Mouse (Mus musculus) midbrain, embryonic 16.5 days (tissue): ENCODE results near the gene Pisd. TPM values are rescaled to one million over a fixed set of nuclear protein-coding genes. Genes with fewer than 3 reads are reported as not detected.

Experiments used
- ATAC-seq: fragments of 200-750 bp; cut with Nextera tagmentation; 2 replicates; pipeline ENCODE4 v1.8.0; 2017; ENCODE audit warnings: moderate TSS enrichment
- H3K27ac ChIP-seq: fragments of 300-500 bp; sonication (generic); 2 replicates; pipeline ENCODE4 v1.5.1; 2014; ENCODE audit warnings: mild to moderate bottlenecking, low read length, mixed read lengths
- H3K27me3 ChIP-seq: fragments of 300-500 bp; sonication (generic); 2 replicates; pipeline ENCODE4 v1.6.1; 2014; ENCODE audit warnings: low read depth, low read length, mixed read lengths; ENCODE audit not compliant: control insufficient read depth, insufficient read depth
- H3K36me3 ChIP-seq: fragments of 300-500 bp; sonication (generic); 2 replicates; pipeline ENCODE4 v1.6.1; 2014; ENCODE audit warnings: mild to moderate bottlenecking, low read length, moderate library complexity, mixed read lengths; ENCODE audit not compliant: control insufficient read depth, insufficient read depth
- H3K4me1 ChIP-seq: fragments of 300-500 bp; sonication (generic); 2 replicates; pipeline ENCODE4 v1.6.1; 2014; ENCODE audit warnings: mild to moderate bottlenecking, low read length, mixed read lengths; ENCODE audit not compliant: control insufficient read depth, insufficient read depth
- H3K4me2 ChIP-seq: fragments of 300-500 bp; sonication (generic); 2 replicates; pipeline ENCODE4 v1.6.1; 2014; ENCODE audit warnings: mild to moderate bottlenecking, low read length, mixed read lengths
- H3K4me3 ChIP-seq: fragments of 300-500 bp; sonication (generic); 2 replicates; pipeline ENCODE4 v1.5.1; 2014; ENCODE audit warnings: low read depth, mild to moderate bottlenecking, low read length, moderate library complexity, mixed read lengths
- H3K9ac ChIP-seq: fragments of 300-500 bp; sonication (generic); 2 replicates; pipeline ENCODE4 v1.6.1; 2014; ENCODE audit warnings: low read depth, low read length, mixed read lengths
- H3K9me3 ChIP-seq: fragments of 300-500 bp; sonication (generic); replicated peaks from 2 replicates; pipeline ENCODE4 v1.6.1; 2014; ENCODE audit warnings: mild to moderate bottlenecking, low read length, mixed read lengths; ENCODE audit not compliant: control insufficient read depth, poor library complexity, severe bottlenecking
- WGBS: fragments of 180-500 bp; shearing (Covaris S2); extraction: QIAGEN DNeasy Blood & Tissue Kit; methylation state at CpG from one replicate; pipeline ENCODE4 v1.1.7; 2014; 5-methylcytosine and 5-hydroxymethylcytosine counted together
- polyA plus RNA-seq: library from polyadenylated mRNA; unstranded; fragments of >200 nt; fragmentation: Nextera tagmentation; extraction: Ambion mirVana; gene quantifications from 2 replicates; pipeline ENCODE4 v1.2.1, GENCODE M21; 2015

Pisd gene
- polyA plus RNA-seq, 1 experiment from 2014 or later: 109 TPM

DNA sequence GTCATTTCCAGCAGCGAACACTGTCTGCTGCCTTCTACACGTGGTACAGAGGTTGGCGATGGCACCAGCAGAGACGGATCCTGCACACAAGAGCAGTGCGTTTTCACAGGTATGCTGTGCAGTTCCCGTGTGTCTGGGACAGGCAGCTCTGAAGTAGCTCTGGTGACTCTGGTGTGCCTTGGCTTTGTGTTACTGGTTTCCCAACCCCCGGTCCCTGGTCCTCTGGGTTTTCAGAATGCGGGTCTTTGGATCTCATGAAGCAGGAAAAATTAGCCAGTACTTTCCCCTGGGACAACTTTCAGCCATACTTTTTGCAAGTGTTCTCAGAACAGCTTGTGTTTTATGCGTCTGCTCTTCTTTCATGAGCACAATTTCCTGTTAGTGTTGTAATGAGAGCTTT, 65.0 kb downstream of the Pisd start:
- no peak overlapping the region for H3K4me2 ChIP-seq
- no peak for ATAC-seq
- no peaks in the 10 kb centered on the region for H3K27me3 ChIP-seq
- H3K27ac ChIP-seq: no peak overlapping the region
- H3K9ac ChIP-seq: no peak overlapping the region
- WGBS: 91% methylated on average over 9 of the region's 9 CpGs
- no peak overlapping the region for H3K4me3 ChIP-seq
- H3K36me3 ChIP-seq: no peaks in the 10 kb centered on the region
- H3K4me1 ChIP-seq: no peaks in the 10 kb centered on the region
- no peaks in the 10 kb centered on the region for H3K9me3 ChIP-seq

DNA sequence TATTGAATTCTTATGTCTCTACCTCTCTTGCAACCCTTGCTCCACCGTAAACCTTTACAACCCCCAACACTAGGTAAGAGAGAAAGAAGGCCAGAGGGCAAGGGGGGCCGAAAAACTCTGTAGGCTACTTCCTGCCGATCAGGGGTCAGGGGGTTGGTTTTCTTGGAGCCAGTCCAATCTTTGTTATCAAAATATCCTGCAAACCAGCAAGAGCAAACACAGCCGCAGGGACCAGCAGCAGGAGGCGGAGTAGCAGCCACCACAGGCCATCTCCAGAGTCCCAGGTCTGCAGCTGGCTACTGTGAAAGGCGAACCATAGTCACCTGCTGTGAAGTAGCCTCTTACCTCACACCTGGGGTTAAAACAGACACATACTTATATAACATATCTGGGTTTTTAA, 66.5 kb downstream of the Pisd start:
- H3K27ac ChIP-seq: no peak overlapping the region
- no peak overlapping the region for H3K9ac ChIP-seq
- H3K4me2 ChIP-seq: no peak overlapping the region
- ATAC-seq: no peak
- H3K9me3 ChIP-seq: no peaks in the 10 kb centered on the region
- no peak overlapping the region for H3K4me3 ChIP-seq
- H3K36me3 ChIP-seq: no peaks in the 10 kb centered on the region
- H3K4me1 ChIP-seq: no peaks in the 10 kb centered on the region
- H3K27me3 ChIP-seq: no peaks in the 10 kb centered on the region
- 70% methylated on average over 6 of the region's 6 CpGs for WGBS

DNA sequence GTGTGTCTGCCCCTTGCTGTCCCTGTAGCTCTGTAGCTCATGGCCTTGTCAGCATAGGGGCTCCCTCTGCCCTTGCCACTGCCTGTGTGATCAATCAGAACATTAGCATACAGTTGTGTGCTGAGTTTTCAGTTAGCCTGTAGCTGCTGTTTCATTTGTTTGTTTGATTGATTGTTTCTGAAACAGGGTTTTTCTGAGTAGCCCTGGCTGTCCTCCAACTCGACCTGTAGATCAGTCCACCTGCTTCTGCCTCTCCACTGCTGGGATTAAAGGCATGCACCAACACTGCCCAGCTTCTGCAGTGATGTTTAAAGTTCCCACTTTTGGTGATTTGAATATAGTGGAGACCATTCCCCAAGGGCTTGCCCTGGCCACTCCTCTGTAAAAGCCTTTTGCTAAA, 67.7 kb downstream of the Pisd start:
- ATAC-seq: no peak
- 56% methylated on average over 1 of the region's 1 CpGs for WGBS

DNA sequence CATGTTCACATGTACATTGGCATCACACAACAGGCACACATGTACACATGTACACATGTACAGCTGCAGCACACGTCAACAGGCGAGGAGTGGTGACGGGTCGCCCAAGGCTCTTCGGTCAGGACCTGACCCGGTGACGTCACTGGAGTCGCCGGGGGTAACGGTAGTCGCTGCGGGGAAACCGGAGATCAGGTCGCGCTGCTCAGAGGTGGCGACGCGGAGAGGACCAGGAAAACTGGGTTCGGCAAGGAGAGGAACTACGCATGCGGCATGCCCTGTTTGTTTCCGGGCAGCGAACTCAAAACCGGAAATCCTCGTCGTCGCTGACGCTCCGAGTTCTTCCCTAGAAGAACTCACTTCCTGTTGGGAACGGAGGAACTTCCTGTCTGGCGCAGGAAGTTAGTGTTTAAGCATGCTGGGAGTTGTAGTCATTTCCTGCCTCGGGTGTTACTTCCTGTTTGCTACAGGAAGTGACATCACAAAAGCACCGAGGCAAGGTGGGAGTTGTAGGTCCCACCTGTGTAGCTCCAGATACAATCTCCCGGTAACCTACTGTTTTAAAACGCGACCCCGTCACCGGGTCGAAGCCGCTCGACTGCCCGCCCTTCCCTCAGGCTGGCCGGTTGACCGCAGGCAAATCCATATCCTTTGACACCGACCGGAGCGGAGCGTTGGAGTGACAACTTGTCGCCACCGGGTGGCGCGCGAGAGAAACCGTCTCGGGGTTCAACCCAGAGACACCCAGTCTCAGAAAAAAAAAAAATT, 71.6 kb downstream of the Pisd start:
- Histone ChIP-seq H3K9ac (peak overlapping the region; percentile 83), H3K36me3 (no peaks in the 10 kb centered on the region), H3K27ac (peak overlapping the region; percentile 86), H3K9me3 (no peaks in the 10 kb centered on the region), H3K4me2 (peak overlapping the region; percentile 90), H3K4me1 (peaks cover 9% of the 10 kb centered on the region), H3K27me3 (no peaks in the 10 kb centered on the region), H3K4me3 (peak overlapping the region; percentile 71)
- WGBS: 1% methylated on average over 55 of the region's 55 CpGs
- ATAC-seq: peak; percentile 99

More for the DNA sequence above, 67.7 kb downstream of the Pisd start:
- Histone ChIP-seq H3K36me3 (no peaks in the 10 kb centered on the region), H3K4me1 (peaks cover 5% of the 10 kb centered on the region), H3K4me2 (no peak overlapping the region), H3K27ac (no peak overlapping the region), H3K4me3 (no peak overlapping the region), H3K9ac (no peak overlapping the region), H3K27me3 (no peaks in the 10 kb centered on the region), H3K9me3 (no peaks in the 10 kb centered on the region)

DNA sequence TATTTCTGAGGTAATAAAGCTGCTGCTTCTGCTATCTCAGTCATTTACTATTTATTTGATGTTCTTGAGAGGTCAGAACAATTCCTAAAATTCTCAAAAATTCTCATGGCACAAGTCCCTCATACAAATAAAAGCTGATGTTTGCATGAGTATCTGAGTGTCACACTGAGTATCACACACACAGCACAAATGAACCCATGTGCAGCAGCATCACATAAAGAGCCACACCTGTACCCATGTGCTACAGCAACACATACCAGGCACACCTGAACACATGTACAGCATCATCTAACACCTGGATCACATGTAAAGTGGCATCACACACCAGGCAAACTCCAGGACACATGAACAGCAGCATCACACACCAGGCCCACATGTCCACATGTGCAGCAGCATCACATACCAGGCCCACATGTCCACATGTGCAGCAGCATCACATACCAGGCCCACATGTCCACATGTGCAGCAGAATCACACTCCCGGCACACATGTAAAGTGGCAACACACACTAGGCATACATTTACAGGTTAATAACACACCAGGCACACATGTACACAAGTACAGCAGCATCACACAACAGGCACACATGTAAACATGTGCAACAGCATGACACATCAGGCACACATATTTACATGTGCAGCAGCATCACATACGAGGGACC, 72.3 kb downstream of the Pisd start:
- no peaks in the 10 kb centered on the region for H3K9me3 ChIP-seq
- H3K4me2 ChIP-seq: peak overlapping the region; percentile 90
- peak overlapping the region; percentile 71 for H3K4me3 ChIP-seq
- no peaks in the 10 kb centered on the region for H3K36me3 ChIP-seq
- peaks cover 9% of the 10 kb centered on the region for H3K4me1 ChIP-seq
- 21% methylated on average over 2 of the region's 2 CpGs for WGBS
- no peaks in the 10 kb centered on the region for H3K27me3 ChIP-seq
- ATAC-seq: no peak
- H3K9ac ChIP-seq: peak overlapping the region; percentile 83
- peak overlapping the region; percentile 86 for H3K27ac ChIP-seq

DNA sequence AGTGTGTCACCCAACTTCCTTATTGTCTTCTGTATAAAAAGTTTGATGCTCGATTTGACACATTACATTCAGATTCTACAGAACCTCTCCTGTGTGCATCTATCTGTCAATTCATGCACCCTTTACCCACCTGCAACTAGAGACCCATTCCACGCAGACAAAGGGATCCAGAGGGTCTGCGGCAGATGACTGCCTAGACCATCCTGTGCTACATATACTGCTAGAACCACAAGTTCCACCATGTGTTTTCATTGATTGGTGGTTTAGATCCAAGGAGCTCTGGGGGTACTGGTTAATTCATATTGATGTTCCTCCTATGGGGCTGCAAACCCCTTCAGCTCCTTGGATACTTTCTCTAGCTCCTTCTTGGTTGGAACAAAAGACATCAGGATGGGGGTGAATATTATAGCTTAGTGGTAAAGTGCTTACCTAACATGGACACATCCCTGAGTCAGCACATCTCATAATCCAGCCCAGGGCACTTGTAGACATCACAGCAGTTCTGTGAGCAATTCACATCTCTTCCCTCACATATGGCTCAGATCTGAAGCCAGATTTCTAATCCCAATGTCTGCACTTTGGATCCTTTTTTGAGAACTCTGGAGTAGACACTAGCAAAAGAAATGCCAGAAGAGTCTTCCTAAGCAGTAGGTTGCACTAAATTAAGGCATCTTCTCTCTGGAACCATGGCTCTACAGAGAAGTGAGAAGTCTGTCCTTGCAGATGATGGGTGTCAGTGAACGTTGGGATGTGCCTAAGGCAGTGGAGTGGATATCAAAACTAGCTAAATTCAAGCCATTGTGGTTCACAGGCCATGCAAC, 73.0 kb downstream of the Pisd start:
- Histone ChIP-seq H3K27me3 (no peaks in the 10 kb centered on the region), H3K4me1 (peaks cover 9% of the 10 kb centered on the region), H3K36me3 (no peaks in the 10 kb centered on the region), H3K4me2 (peak overlapping the region; percentile 90), H3K9me3 (no peaks in the 10 kb centered on the region), H3K4me3 (peak overlapping the region; percentile 71; the same call in 1 of the 2 replicates), H3K9ac (peak overlapping the region; percentile 83; the same call in 1 of the 2 replicates), H3K27ac (no peak overlapping the region)
- 61% methylated on average over 4 of the region's 4 CpGs for WGBS
- no peak for ATAC-seq

DNA sequence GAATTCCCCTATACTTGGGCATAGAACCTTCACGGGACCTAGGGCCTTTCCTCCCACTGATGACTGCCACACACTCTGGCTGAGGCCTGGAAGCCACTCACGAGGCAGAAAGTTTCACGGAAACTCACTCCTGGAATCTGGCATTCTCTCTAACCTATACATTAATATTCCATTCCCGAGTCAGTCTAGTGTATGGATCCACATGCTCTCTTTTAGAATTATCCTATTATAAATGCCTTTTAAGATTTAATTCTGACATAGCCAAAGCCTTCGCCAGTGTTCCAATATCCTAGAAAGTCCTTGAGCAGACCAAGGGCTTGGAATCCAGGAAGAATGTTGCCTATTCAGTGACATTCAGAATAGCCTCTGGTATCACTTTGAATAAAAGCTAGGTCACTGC, 74.0 kb downstream of the Pisd start:
- no peak overlapping the region for H3K27ac ChIP-seq
- no peaks in the 10 kb centered on the region for H3K36me3 ChIP-seq
- H3K4me3 ChIP-seq: no peak overlapping the region
- no peaks in the 10 kb centered on the region for H3K27me3 ChIP-seq
- no peaks in the 10 kb centered on the region for H3K9me3 ChIP-seq
- H3K9ac ChIP-seq: no peak overlapping the region
- peaks cover 9% of the 10 kb centered on the region for H3K4me1 ChIP-seq
- no peak overlapping the region for H3K4me2 ChIP-seq
- 75% methylated on average over 5 of the region's 5 CpGs for WGBS
- no peak for ATAC-seq

DNA sequence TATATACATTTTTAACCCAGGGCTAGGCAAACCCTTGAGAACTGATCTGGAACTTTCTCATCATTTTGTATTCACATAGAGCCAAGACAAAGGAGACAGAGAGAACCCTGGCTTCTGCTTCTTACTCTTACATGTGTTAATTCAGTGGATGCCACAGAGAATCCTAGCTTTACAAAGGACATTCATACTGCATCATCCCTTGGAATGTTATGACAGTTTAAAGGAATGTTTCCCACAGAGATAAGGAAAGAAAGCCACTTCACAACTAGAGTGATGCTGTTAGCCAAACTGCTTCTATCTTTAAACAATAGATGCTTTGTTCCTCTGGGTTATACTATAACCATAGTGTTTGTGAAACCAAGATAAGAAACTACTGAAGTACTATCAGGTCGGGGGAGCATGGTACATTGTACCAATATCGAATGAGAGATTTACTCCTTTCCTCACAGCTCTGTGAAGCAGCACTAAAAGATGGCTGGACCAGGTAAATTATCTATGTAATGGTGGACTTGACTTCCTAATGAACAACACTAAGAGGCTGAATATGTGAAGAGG, 79.1 kb downstream of the Pisd start:
- Histone ChIP-seq H3K4me1 (no peaks in the 10 kb centered on the region), H3K4me2 (no peak overlapping the region), H3K9me3 (no peaks in the 10 kb centered on the region), H3K36me3 (no peaks in the 10 kb centered on the region), H3K9ac (no peak overlapping the region), H3K27ac (no peak overlapping the region), H3K27me3 (no peaks in the 10 kb centered on the region), H3K4me3 (no peak overlapping the region)
- WGBS: 92% methylated on average over 2 of the region's 2 CpGs
- no peak for ATAC-seq
